In genomic region chr3:88913511-88914383, GRCm38 (mm10) we compare ENCODE assay signal across 8 mouse cellular contexts. TPM values are rescaled to one million over a fixed set of nuclear protein-coding genes. Genes with fewer than 3 reads are reported as not detected.
DNase-seq lines count a peak whose midpoint lies in the region; ATAC-seq and TF ChIP-seq lines count a peak whose summit lies in the region.

Gene Msto1 (minus strand): TSS chr3:88913999.

- peak; percentile 80 for TF ChIP-seq POLR2A in liver, adult 2 months (IDR thresholded peaks at IDR 0.05; ENCODE audit: extremely low read depth, insufficient read depth, low read length)
- TF ChIP-seq POLR2A in myocyte (IDR thresholded peaks at IDR 0.05; ENCODE audit: insufficient read length, low read depth) = peak; percentile 97

- peak within 1 kb of the TSS; percentile 88 for H3K9ac ChIP-seq in heart, embryonic 11.5 days (ENCODE audit: low read depth, low read length)
- peak within 1 kb of the TSS; percentile 76 for H3K9ac ChIP-seq in kidney, embryonic 16.5 days (replicated peaks; ENCODE audit: low read length)
- peak within 1 kb of the TSS; percentile 72 for H3K9ac ChIP-seq in liver, adult 2 months (ENCODE audit: low read depth, low read length)

- peak within 1 kb of the TSS; percentile 60 for H3K4me2 ChIP-seq in heart, embryonic 11.5 days
- peak within 1 kb of the TSS; percentile 73 for H3K4me2 ChIP-seq in kidney, embryonic 16.5 days (replicated peaks; ENCODE audit: low read depth, low read length)
- peak within 1 kb of the TSS; percentile 87 for H3K4me2 ChIP-seq in myocyte (ENCODE audit: low read depth)

- peak within 1 kb of the TSS; percentile 90 for H3K27ac ChIP-seq in heart, embryonic 11.5 days (ENCODE audit: low read depth, low read length)
- H3K27ac ChIP-seq in kidney, embryonic 16.5 days (ENCODE audit: low read length) = peak within 1 kb of the TSS; percentile 97
- peak within 1 kb of the TSS; percentile 86 for H3K27ac ChIP-seq in liver, adult 2 months (replicated peaks; ENCODE audit: insufficient read depth, low read depth, low read length)

- H3K27me3 ChIP-seq in heart, embryonic 11.5 days (ENCODE audit: control insufficient read depth, insufficient read depth, low read length) = no peaks in the 10 kb centered on the region
- no peaks in the 10 kb centered on the region for H3K27me3 ChIP-seq in kidney, embryonic 16.5 days (ENCODE audit: insufficient read depth, low read length)
- H3K27me3 ChIP-seq in liver, adult 2 months (ENCODE audit: control insufficient read depth, insufficient read depth, low read length) = no peaks in the 10 kb centered on the region
- no peaks in the 10 kb centered on the region for H3K27me3 ChIP-seq in myocyte (ENCODE audit: control insufficient read depth, insufficient read depth, insufficient read length)
- no peaks in the 10 kb centered on the region for H3K27me3 ChIP-seq in splenic B cell, adult 2 months (ENCODE audit: control insufficient read depth, insufficient read depth, low read length, poor library complexity, severe bottlenecking)

- H3K9me3 ChIP-seq in heart, embryonic 11.5 days (replicated peaks; ENCODE audit: control insufficient read depth, low read length) = no peaks in the 10 kb centered on the region
- H3K9me3 ChIP-seq in kidney, embryonic 16.5 days (ENCODE audit: low read length) = no peaks in the 10 kb centered on the region

- peak within 1 kb of the TSS; percentile 30 for H3ac ChIP-seq in myocyte (ENCODE audit: control insufficient read depth, insufficient read length)

- peaks cover 29% of the 10 kb centered on the region for H3K36me3 ChIP-seq in heart, embryonic 11.5 days (ENCODE audit: control insufficient read depth, insufficient read depth, low read length)
- peaks cover 36% of the 10 kb centered on the region for H3K36me3 ChIP-seq in kidney, embryonic 16.5 days (ENCODE audit: insufficient read depth, low read length)
- peaks cover 5% of the 10 kb centered on the region; the same call in 1 of the 2 replicates for H3K36me3 ChIP-seq in liver, adult 2 months (ENCODE audit: control insufficient read depth, insufficient read depth, low read length)
- peaks cover 7% of the 10 kb centered on the region for H3K36me3 ChIP-seq in myocyte (ENCODE audit: control insufficient read depth, insufficient read depth)
- peaks cover 6% of the 10 kb centered on the region for H3K36me3 ChIP-seq in splenic B cell, adult 2 months (ENCODE audit: control insufficient read depth, insufficient read depth, low read length, poor library complexity, severe bottlenecking)

- H3K4me1 ChIP-seq in heart, embryonic 11.5 days (ENCODE audit: control insufficient read depth, insufficient read depth, low read length) = peaks cover 6% of the 10 kb centered on the region; the same call in 1 of the 2 replicates
- H3K4me1 ChIP-seq in kidney, embryonic 16.5 days (ENCODE audit: insufficient read depth, low read length) = peaks cover 14% of the 10 kb centered on the region; the same call in 1 of the 2 replicates
- H3K4me1 ChIP-seq in liver, adult 2 months (ENCODE audit: control insufficient read depth, insufficient read depth, low read length) = peaks cover 4% of the 10 kb centered on the region; the same call in 1 of the 2 replicates

- peak within 1 kb of the TSS; percentile 58 for H3K4me3 ChIP-seq in heart, embryonic 11.5 days (ENCODE audit: low read depth, low read length)
- peak within 1 kb of the TSS; percentile 82 for H3K4me3 ChIP-seq in kidney, embryonic 16.5 days (ENCODE audit: low read length)
- H3K4me3 ChIP-seq in liver, adult 2 months (ENCODE audit: insufficient read depth, low read depth, low read length) = peak within 1 kb of the TSS; percentile 71
- H3K4me3 ChIP-seq in myocyte = peak within 1 kb of the TSS; percentile 71

- peak; percentile 99 for ATAC-seq in erythroblast, adult 5-6 weeks (replicated peaks; ENCODE audit: low FRiP score, poor library complexity, severe bottlenecking)
- ATAC-seq in heart, embryonic 11.5 days (replicated peaks; ENCODE audit: insufficient number of reproducible peaks, low FRiP score, low TSS enrichment) = peak; percentile 94
- ATAC-seq in kidney, embryonic 16.5 days (ENCODE audit: low FRiP score, low TSS enrichment) = peak; percentile 97

- peak; percentile 94 to 95 for DNase-seq in B cell, adult 2 months
- peak; percentile 97 for DNase-seq in brain, adult 2 months (ENCODE audit: low read depth, low spot score)
- DNase-seq in liver, adult 2 months (ENCODE audit: extremely low read depth, low read depth, low spot score) = peak; percentile 80
- peak; percentile 95 for DNase-seq in splenic B cell, adult 2 months (ENCODE audit: low read depth, low spot score)

- TF ChIP-seq CTCF in liver, adult 2 months (IDR thresholded peaks at IDR 0.05; ENCODE audit: low read depth, low read length) = no peak

- H3K79me2 ChIP-seq in liver, adult 2 months (ENCODE audit: control insufficient read depth, insufficient read depth, low read length) = no peaks in the 10 kb centered on the region
- H3K79me2 ChIP-seq in myocyte (ENCODE audit: control insufficient read depth, insufficient read depth) = peaks cover 10% of the 10 kb centered on the region

- under 1% methylated on average over 59 of the region's 62 CpGs for WGBS in heart, embryonic 11.5 days (ENCODE audit: insufficient replicate concordance)
- under 1% methylated on average over 62 of the region's 62 CpGs for WGBS in kidney, embryonic 16.5 days
- under 1% methylated on average over 62 of the region's 62 CpGs for WGBS in liver, adult 2 months

TF ChIP-seq in myocyte, 11 proteins besides CTCF, POLR2A, EP300 and RAD21:
- TF ChIP-seq MYOG (IDR thresholded peaks at IDR 0.05; ENCODE audit: control insufficient read depth in 1 of 3, insufficient read depth in 1 of 3, insufficient read length in 2 of 3, low read depth in 2 of 3) (peak in 1 of 3 experiments; percentile 11), SRF (IDR thresholded peaks at IDR 0.05; ENCODE audit: control insufficient read depth, insufficient read length, low read depth) (peak; percentile 37), E2F4 (IDR thresholded peaks at IDR 0.05; ENCODE audit: insufficient read depth) (no peak), USF1 (IDR thresholded peaks at IDR 0.05; ENCODE audit: low read depth) (peak; percentile 83), MYOD1 (IDR thresholded peaks at IDR 0.05; ENCODE audit: control insufficient read depth in 1 of 3, insufficient read length in 2 of 3, low read depth in 2 of 3) (peak in 2 of 3 experiments; percentile 49 to 76), POLR2AphosphoS2 (IDR thresholded peaks at IDR 0.05; ENCODE audit: insufficient read length, low read depth) (peak; percentile 92), TCF12 (IDR thresholded peaks at IDR 0.05; ENCODE audit: insufficient read depth, poor library complexity, severe bottlenecking) (no peak)

RNA-seq across cellular contexts. Expression of gene Msto1, which starts in this region (rescaled TPM):
- total RNA-seq in erythroblast, adult 5-6 weeks (2015; ENCODE audit: low replicate concordance) = 2.3 and 3.7 TPM in 2 replicates
- total RNA-seq in erythroblast, adult 5-6 weeks (2017; ENCODE audit: low replicate concordance) = 2.5 and 5.2 TPM in 2 replicates
- polyA plus RNA-seq in heart, embryonic 11.5 days (2014; fragmentation: Nextera tagmentation; extraction: Ambion mirVana) = 56.9 and 67.0 TPM in 2 replicates
- 61.9 and 69.8 TPM in 2 replicates for polyA plus RNA-seq in kidney, embryonic 16.5 days (2015; fragmentation: Nextera tagmentation; extraction: Ambion mirVana)
- total RNA-seq in liver, adult 2 months (2014; rRNA removed) = 5.6 and 7.4 TPM in 2 replicates
- polyA plus RNA-seq in liver, adult 2 months (2012; rRNA removed) = 12.1 and 15.4 TPM in 2 replicates
- polyA plus RNA-seq in myocyte (2012; fragmentation: generic; extraction: Trizol) = 41.5 TPM

Comparison
In these comparisons a context has a peak if more than half of its experiments do, and no peak if none do; other contexts are left out.
1. Peak in every context shown above with its lines: DNase-seq, ATAC-seq, H3K4me3 ChIP-seq and H3K27ac ChIP-seq.